24 mouse cellular contexts compared by ENCODE assay signal in genomic region chr3:90527291-90527873, GRCm38 (mm10). TPM values are rescaled to one million over a fixed set of nuclear protein-coding genes. Genes with fewer than 3 reads are reported as not detected.
DNase-seq lines count a peak whose midpoint lies in the region; ATAC-seq and TF ChIP-seq lines count a peak whose summit lies in the region.
"Had no signal": no experiment of that assay in that cellular context is flagged by ENCODE, and none has a peak within 500 bp of the region (broad histone marks: within the 10 kb centered on the region; RNA-seq: fewer than 3 reads in every experiment).

No protein-coding gene starts in this region.

- peak; percentile 25 for DNase-seq in liver, embryonic 11.5 days (ENCODE audit: low spot score)
- DNase-seq in midbrain, embryonic 11.5 days (ENCODE audit: low spot score, missing footprints): peak; percentile 41
- peak; percentile 26 for DNase-seq in limb, embryonic 10.5 days (ENCODE audit: low spot score)
- no peak for DNase-seq in stomach, postnatal 0 days (ENCODE audit: low spot score)
- no peak for DNase-seq in adrenal gland, adult 2 months
- DNase-seq: adrenal gland, postnatal 10 days; cerebellum, adult 11 months; cerebellum, adult 8-10 months; cerebellum, postnatal 14 days; embryo, embryonic 11 days; heart, postnatal 4 days had no signal

- no peak overlapping the region for H3K9ac ChIP-seq in liver, embryonic 11.5 days (ENCODE audit: low read depth, low read length)
- no peak overlapping the region for H3K9ac ChIP-seq in liver, embryonic 12.5 days
- H3K9ac ChIP-seq in midbrain, embryonic 11.5 days (ENCODE audit: low read length): no peak overlapping the region
- no peak overlapping the region for H3K9ac ChIP-seq in midbrain, embryonic 15.5 days
- H3K9ac ChIP-seq in stomach, postnatal 0 days (ENCODE audit: low read length): peak overlapping the region; percentile 51
- H3K9ac ChIP-seq: embryonic facial prominence, embryonic 12.5 days; forebrain, embryonic 15.5 days; heart, embryonic 13.5 days; hindbrain, embryonic 12.5 days had no signal

- no peaks in the 10 kb centered on the region for H3K4me1 ChIP-seq in liver, embryonic 11.5 days (replicated peaks; ENCODE audit: control insufficient read depth, insufficient read depth, low read length)
- no peaks in the 10 kb centered on the region for H3K4me1 ChIP-seq in liver, embryonic 12.5 days
- no peaks in the 10 kb centered on the region for H3K4me1 ChIP-seq in midbrain, embryonic 11.5 days (ENCODE audit: control insufficient read depth, insufficient read depth, low read length)
- no peaks in the 10 kb centered on the region for H3K4me1 ChIP-seq in midbrain, embryonic 15.5 days
- no peaks in the 10 kb centered on the region for H3K4me1 ChIP-seq in limb, embryonic 10.5 days
- H3K4me1 ChIP-seq in stomach, postnatal 0 days (replicated peaks; ENCODE audit: control insufficient read depth, insufficient read depth): no peaks in the 10 kb centered on the region; the same call in 1 of the 2 replicates
- H3K4me1 ChIP-seq: embryonic facial prominence, embryonic 12.5 days; forebrain, embryonic 15.5 days; hindbrain, embryonic 12.5 days had no signal

- no peaks in the 10 kb centered on the region for H3K9me3 ChIP-seq in liver, embryonic 11.5 days (ENCODE audit: control insufficient read depth, low read length)
- no peaks in the 10 kb centered on the region for H3K9me3 ChIP-seq in liver, embryonic 12.5 days (replicated peaks)
- no peaks in the 10 kb centered on the region for H3K9me3 ChIP-seq in midbrain, embryonic 11.5 days (ENCODE audit: control insufficient read depth, low read length)
- no peaks in the 10 kb centered on the region for H3K9me3 ChIP-seq in midbrain, embryonic 15.5 days
- H3K9me3 ChIP-seq in limb, embryonic 10.5 days (replicated peaks): no peaks in the 10 kb centered on the region
- H3K9me3 ChIP-seq in stomach, postnatal 0 days (ENCODE audit: control insufficient read depth, low read length): no peaks in the 10 kb centered on the region
- H3K9me3 ChIP-seq: embryonic facial prominence, embryonic 12.5 days; forebrain, embryonic 15.5 days; hindbrain, embryonic 12.5 days had no signal

- H3K4me2 ChIP-seq in liver, embryonic 11.5 days: no peak overlapping the region
- H3K4me2 ChIP-seq in liver, embryonic 12.5 days: no peak overlapping the region
- no peak overlapping the region for H3K4me2 ChIP-seq in midbrain, embryonic 11.5 days
- H3K4me2 ChIP-seq in midbrain, embryonic 15.5 days: no peak overlapping the region
- H3K4me2 ChIP-seq in stomach, postnatal 0 days (replicated peaks; ENCODE audit: low read depth): peak overlapping the region; percentile 46
- H3K4me2 ChIP-seq: embryonic facial prominence, embryonic 12.5 days; forebrain, embryonic 15.5 days; heart, embryonic 13.5 days; hindbrain, embryonic 12.5 days had no signal

- H3K27ac ChIP-seq in liver, embryonic 11.5 days (ENCODE audit: low read depth, low read length): no peak overlapping the region
- H3K27ac ChIP-seq in liver, embryonic 12.5 days: no peak overlapping the region
- H3K27ac ChIP-seq in midbrain, embryonic 11.5 days (ENCODE audit: low read depth, low read length): no peak overlapping the region
- no peak overlapping the region for H3K27ac ChIP-seq in midbrain, embryonic 15.5 days
- no peak overlapping the region for H3K27ac ChIP-seq in limb, embryonic 10.5 days
- H3K27ac ChIP-seq in stomach, postnatal 0 days (replicated peaks): peak overlapping the region; percentile 88
- H3K27ac ChIP-seq: embryonic facial prominence, embryonic 12.5 days; forebrain, embryonic 15.5 days; heart, embryonic 13.5 days; hindbrain, embryonic 12.5 days had no signal

- no peak for TF ChIP-seq EP300 in stomach, postnatal 0 days (optimal IDR thresholded peaks at IDR 0.05)

- no peak for ATAC-seq in liver, embryonic 11.5 days (replicated peaks; ENCODE audit: low FRiP score)
- no peak for ATAC-seq in liver, embryonic 12.5 days
- ATAC-seq in midbrain, embryonic 11.5 days (ENCODE audit: low FRiP score): no peak
- ATAC-seq in midbrain, embryonic 15.5 days (replicated peaks): no peak
- no peak for ATAC-seq in stomach, postnatal 0 days (ENCODE audit: low FRiP score, low TSS enrichment)
- ATAC-seq in activated CD4-positive, CD25-positive, alpha-beta regulatory T cell, adult 4 months: no peak
- ATAC-seq: forebrain, embryonic 15.5 days; hindbrain, embryonic 16.5 days had no signal

- TF ChIP-seq CTCF in stomach, postnatal 0 days (IDR thresholded peaks at IDR 0.05; ENCODE audit: low read depth): no peak

- no peak overlapping the region for H3K4me3 ChIP-seq in liver, embryonic 11.5 days (ENCODE audit: low read depth, low read length)
- no peak overlapping the region for H3K4me3 ChIP-seq in liver, embryonic 12.5 days
- no peak overlapping the region for H3K4me3 ChIP-seq in midbrain, embryonic 11.5 days (ENCODE audit: low read depth, low read length)
- H3K4me3 ChIP-seq in midbrain, embryonic 15.5 days: no peak overlapping the region
- no peak overlapping the region for H3K4me3 ChIP-seq in limb, embryonic 10.5 days
- peak overlapping the region; percentile 37 for H3K4me3 ChIP-seq in stomach, postnatal 0 days (ENCODE audit: low read depth, low read length)
- H3K4me3 ChIP-seq: embryonic facial prominence, embryonic 12.5 days; erythroblast, embryonic 14.5 days; forebrain, embryonic 15.5 days; heart, embryonic 13.5 days; hindbrain, embryonic 12.5 days had no signal

- H3K36me3 ChIP-seq in liver, embryonic 11.5 days (ENCODE audit: control insufficient read depth, insufficient read depth, low read length): no peaks in the 10 kb centered on the region
- peaks cover 3% of the 10 kb centered on the region; the same call in 1 of the 2 replicates for H3K36me3 ChIP-seq in liver, embryonic 12.5 days
- no peaks in the 10 kb centered on the region for H3K36me3 ChIP-seq in midbrain, embryonic 11.5 days (ENCODE audit: control insufficient read depth, insufficient read depth, low read length)
- no peaks in the 10 kb centered on the region for H3K36me3 ChIP-seq in midbrain, embryonic 15.5 days (replicated peaks)
- H3K36me3 ChIP-seq in limb, embryonic 10.5 days: no peaks in the 10 kb centered on the region
- H3K36me3 ChIP-seq in stomach, postnatal 0 days (ENCODE audit: control insufficient read depth, insufficient read depth, low read length): no peaks in the 10 kb centered on the region
- H3K36me3 ChIP-seq: embryonic facial prominence, embryonic 12.5 days; forebrain, embryonic 15.5 days; hindbrain, embryonic 12.5 days had no signal

- H3K27me3 ChIP-seq in liver, embryonic 11.5 days (replicated peaks; ENCODE audit: control insufficient read depth, insufficient read depth, low read length): no peaks in the 10 kb centered on the region
- no peaks in the 10 kb centered on the region for H3K27me3 ChIP-seq in liver, embryonic 12.5 days (replicated peaks)
- H3K27me3 ChIP-seq in midbrain, embryonic 11.5 days (ENCODE audit: control insufficient read depth, insufficient read depth, low read length): no peaks in the 10 kb centered on the region
- no peaks in the 10 kb centered on the region for H3K27me3 ChIP-seq in midbrain, embryonic 15.5 days (replicated peaks)
- H3K27me3 ChIP-seq in limb, embryonic 10.5 days (ENCODE audit: low read depth, poor library complexity, severe bottlenecking): no peaks in the 10 kb centered on the region
- H3K27me3 ChIP-seq in stomach, postnatal 0 days (ENCODE audit: control insufficient read depth, insufficient read depth, low read length): no peaks in the 10 kb centered on the region
- H3K27me3 ChIP-seq: embryonic facial prominence, embryonic 12.5 days; forebrain, embryonic 15.5 days; heart, embryonic 13.5 days had no signal

- 81% methylated on average over 7 of the region's 7 CpGs for WGBS in liver, embryonic 11.5 days
- 76% methylated on average over 7 of the region's 7 CpGs for WGBS in liver, embryonic 12.5 days (ENCODE audit: insufficient replicate concordance)
- 86% methylated on average over 7 of the region's 7 CpGs for WGBS in midbrain, embryonic 11.5 days
- 86% methylated on average over 7 of the region's 7 CpGs for WGBS in midbrain, embryonic 15.5 days
- 85% methylated on average over 7 of the region's 7 CpGs for WGBS in limb, embryonic 10.5 days
- 68% methylated on average over 7 of the region's 7 CpGs for WGBS in stomach, postnatal 0 days

RNA-seq across cellular contexts. Expression of gene S100a14, which starts 0.7 kb away (rescaled TPM):
- not detected in 2 replicates for polyA plus RNA-seq in liver, embryonic 11.5 days (2014; fragmentation: Nextera tagmentation; extraction: Ambion mirVana)
- polyA plus RNA-seq in liver, embryonic 12.5 days (2016; fragmentation: Nextera tagmentation; extraction: Ambion mirVana): not detected in 2 replicates
- polyA plus RNA-seq in midbrain, embryonic 11.5 days (2014; fragmentation: Nextera tagmentation; extraction: Ambion mirVana): not detected in 2 replicates
- polyA plus RNA-seq in midbrain, embryonic 15.5 days (2015; fragmentation: Nextera tagmentation; extraction: Ambion mirVana): 0.40 TPM in 1 of 2 replicates, not detected in the other
- polyA plus RNA-seq in limb, embryonic 10.5 days (2016; fragmentation: Nextera tagmentation; extraction: Ambion mirVana): 0.30 TPM in 1 of 2 replicates, not detected in the other
- 271 and 299 TPM in 2 replicates for polyA plus RNA-seq in stomach, postnatal 0 days (2015; fragmentation: Nextera tagmentation; extraction: Ambion mirVana)
- under 1 TPM in 1 of 2 experiments, not detected in 1; 0.31 TPM for total RNA-seq in adrenal gland, adult 2 months (2021)
- not detected in 2 replicates for polyA plus RNA-seq in adrenal gland, adult 2 months (2012; rRNA removed)
- polyA plus RNA-seq in activated CD4-positive, CD25-positive, alpha-beta regulatory T cell, adult 4 months (2017; shearing (Covaris generic)): under 1 TPM in 1 of 2 experiments, not detected in 1; 0.47 TPM
- total RNA-seq: common myeloid progenitor, adult 5-6 weeks; gastrocnemius, postnatal 14 days had no signal
- polyA plus RNA-seq: erythroblast, embryonic 14.5 days; forebrain, embryonic 11.5 days; forebrain, embryonic 15.5 days; heart, postnatal 0 days had no signal

RNA-seq across cellular contexts. Expression of gene S100a16, which starts 9.7 kb away (rescaled TPM):
- 52.5 and 58.1 TPM in 2 replicates for polyA plus RNA-seq in liver, embryonic 11.5 days (2014; fragmentation: Nextera tagmentation; extraction: Ambion mirVana)
- 32.8 TPM in 2 replicates for polyA plus RNA-seq in liver, embryonic 12.5 days (2016; fragmentation: Nextera tagmentation; extraction: Ambion mirVana)
- polyA plus RNA-seq in midbrain, embryonic 11.5 days (2014; fragmentation: Nextera tagmentation; extraction: Ambion mirVana): 37.2 and 40.0 TPM in 2 replicates
- polyA plus RNA-seq in midbrain, embryonic 15.5 days (2015; fragmentation: Nextera tagmentation; extraction: Ambion mirVana): 32.3 and 35.2 TPM in 2 replicates
- polyA plus RNA-seq in limb, embryonic 10.5 days (2016; fragmentation: Nextera tagmentation; extraction: Ambion mirVana): 40.1 and 40.8 TPM in 2 replicates
- 559 and 590 TPM in 2 replicates for polyA plus RNA-seq in stomach, postnatal 0 days (2015; fragmentation: Nextera tagmentation; extraction: Ambion mirVana)
- 10 to 100 TPM; 63.5 to 70.4 TPM for total RNA-seq in adrenal gland, adult 2 months (2021)
- polyA plus RNA-seq in adrenal gland, adult 2 months (2012; rRNA removed): 84.6 and 86.1 TPM in 2 replicates
- not detected for polyA plus RNA-seq in activated CD4-positive, CD25-positive, alpha-beta regulatory T cell, adult 4 months (2017; shearing (Covaris generic))
- total RNA-seq: common myeloid progenitor, adult 5-6 weeks had no signal

RNA-seq across cellular contexts. Expression of gene S100a13, which starts 13.1 kb away (rescaled TPM):
- polyA plus RNA-seq in liver, embryonic 11.5 days (2014; fragmentation: Nextera tagmentation; extraction: Ambion mirVana): 21.4 and 22.7 TPM in 2 replicates
- 18.4 and 20.4 TPM in 2 replicates for polyA plus RNA-seq in liver, embryonic 12.5 days (2016; fragmentation: Nextera tagmentation; extraction: Ambion mirVana)
- 11.6 and 14.1 TPM in 2 replicates for polyA plus RNA-seq in midbrain, embryonic 11.5 days (2014; fragmentation: Nextera tagmentation; extraction: Ambion mirVana)
- 7.0 and 7.4 TPM in 2 replicates for polyA plus RNA-seq in midbrain, embryonic 15.5 days (2015; fragmentation: Nextera tagmentation; extraction: Ambion mirVana)
- 8.5 and 10.3 TPM in 2 replicates for polyA plus RNA-seq in limb, embryonic 10.5 days (2016; fragmentation: Nextera tagmentation; extraction: Ambion mirVana)
- 66.7 and 73.6 TPM in 2 replicates for polyA plus RNA-seq in stomach, postnatal 0 days (2015; fragmentation: Nextera tagmentation; extraction: Ambion mirVana)
- total RNA-seq in adrenal gland, adult 2 months (2021): 10 to 100 TPM; 28.5 to 51.2 TPM
- 19.7 and 26.7 TPM in 2 replicates for polyA plus RNA-seq in adrenal gland, adult 2 months (2012; rRNA removed)
- 100 to 1,000 TPM; 235 to 298 TPM for polyA plus RNA-seq in activated CD4-positive, CD25-positive, alpha-beta regulatory T cell, adult 4 months (2017; shearing (Covaris generic))

RNA-seq across cellular contexts. Expression of gene S100a1, which starts 13.2 kb away (rescaled TPM):
- 16.5 and 21.9 TPM in 2 replicates for polyA plus RNA-seq in liver, embryonic 11.5 days (2014; fragmentation: Nextera tagmentation; extraction: Ambion mirVana)
- polyA plus RNA-seq in liver, embryonic 12.5 days (2016; fragmentation: Nextera tagmentation; extraction: Ambion mirVana): 13.2 and 15.0 TPM in 2 replicates
- polyA plus RNA-seq in midbrain, embryonic 11.5 days (2014; fragmentation: Nextera tagmentation; extraction: Ambion mirVana): 6.9 and 8.0 TPM in 2 replicates
- 11.5 and 13.4 TPM in 2 replicates for polyA plus RNA-seq in midbrain, embryonic 15.5 days (2015; fragmentation: Nextera tagmentation; extraction: Ambion mirVana)
- 4.6 and 5.3 TPM in 2 replicates for polyA plus RNA-seq in limb, embryonic 10.5 days (2016; fragmentation: Nextera tagmentation; extraction: Ambion mirVana)
- 386 TPM in 2 replicates for polyA plus RNA-seq in stomach, postnatal 0 days (2015; fragmentation: Nextera tagmentation; extraction: Ambion mirVana)
- total RNA-seq in adrenal gland, adult 2 months (2021): 100 to 1,000 TPM; 199 to 282 TPM
- polyA plus RNA-seq in adrenal gland, adult 2 months (2012; rRNA removed): 81.4 and 98.2 TPM in 2 replicates
- 1 to 10 TPM; 5.6 to 6.6 TPM for polyA plus RNA-seq in activated CD4-positive, CD25-positive, alpha-beta regulatory T cell, adult 4 months (2017; shearing (Covaris generic))

RNA-seq across cellular contexts. Expression of gene Chtop, which starts 18.1 kb away (rescaled TPM):
- polyA plus RNA-seq in liver, embryonic 11.5 days (2014; fragmentation: Nextera tagmentation; extraction: Ambion mirVana): 78.2 and 86.3 TPM in 2 replicates
- polyA plus RNA-seq in liver, embryonic 12.5 days (2016; fragmentation: Nextera tagmentation; extraction: Ambion mirVana): 85.7 and 88.1 TPM in 2 replicates
- polyA plus RNA-seq in midbrain, embryonic 11.5 days (2014; fragmentation: Nextera tagmentation; extraction: Ambion mirVana): 138 and 146 TPM in 2 replicates
- 184 and 185 TPM in 2 replicates for polyA plus RNA-seq in midbrain, embryonic 15.5 days (2015; fragmentation: Nextera tagmentation; extraction: Ambion mirVana)
- 175 and 194 TPM in 2 replicates for polyA plus RNA-seq in limb, embryonic 10.5 days (2016; fragmentation: Nextera tagmentation; extraction: Ambion mirVana)
- 72.2 and 74.2 TPM in 2 replicates for polyA plus RNA-seq in stomach, postnatal 0 days (2015; fragmentation: Nextera tagmentation; extraction: Ambion mirVana)
- 100 to 1,000 TPM; 105 to 110 TPM for total RNA-seq in adrenal gland, adult 2 months (2021)
- 34.5 and 37.2 TPM in 2 replicates for polyA plus RNA-seq in adrenal gland, adult 2 months (2012; rRNA removed)
- polyA plus RNA-seq in activated CD4-positive, CD25-positive, alpha-beta regulatory T cell, adult 4 months (2017; shearing (Covaris generic)): 10 to 100 TPM; 43.5 to 67.8 TPM

Comparison
In these comparisons a context has a peak if more than half of its experiments do, and no peak if none do; other contexts are left out.
1. DNase-seq: peak in liver, embryonic 11.5 days (single experiment), midbrain, embryonic 11.5 days (single experiment) and limb, embryonic 10.5 days (single experiment); none in stomach, postnatal 0 days (single experiment) and adrenal gland, adult 2 months (single experiment).
2. RNA of gene S100a14, which starts 0.7 kb away (polyA plus RNA-seq): 271 to 299 TPM in stomach, postnatal 0 days; 0.47 TPM in activated CD4-positive, CD25-positive, alpha-beta regulatory T cell, adult 4 months, 0.40 TPM in midbrain, embryonic 15.5 days, 0.30 TPM in limb, embryonic 10.5 days, not detected in liver, embryonic 12.5 days, not detected in adrenal gland, adult 2 months, not detected in liver, embryonic 11.5 days and not detected in midbrain, embryonic 11.5 days; every median in the first group is over 100 times any median in the second.
3. RNA of gene S100a16, which starts 9.7 kb away (polyA plus RNA-seq): 559 to 590 TPM in stomach, postnatal 0 days, 84.6 to 86.1 TPM in adrenal gland, adult 2 months, 52.5 to 58.1 TPM in liver, embryonic 11.5 days, 40.1 to 40.8 TPM in limb, embryonic 10.5 days, 37.2 to 40.0 TPM in midbrain, embryonic 11.5 days, 32.8 TPM in liver, embryonic 12.5 days and 32.3 to 35.2 TPM in midbrain, embryonic 15.5 days; not detected in activated CD4-positive, CD25-positive, alpha-beta regulatory T cell, adult 4 months; every median in the first group is over 10 times any median in the second.